Mouse (Mus musculus) MEL (cell line): Measurements from ENCODE around the gene Vwa3b. TPM values are rescaled to one million over a fixed set of nuclear protein-coding genes. Genes with fewer than 3 reads are reported as not detected.

ENCODE experiments used
- DNase-seq: peaks from one replicate; pipeline ENCODE4 v3.0.0; 2011; ENCODE audit warnings: low read depth, low spot score
- H3K27ac ChIP-seq: 2 replicates; pipeline ENCODE4 v1.5.1; 2012; ENCODE audit warnings: low read depth, mild to moderate bottlenecking, control low read depth, low read length, moderate library complexity; ENCODE audit not compliant: control insufficient read depth
- H3K27me3 ChIP-seq, 2 experiments: fragments of 150-350 bp in 1 of 2; sonication (generic) in 1 of 2; 2 replicates each; pipeline ENCODE4 v1.6.1; 2012; ENCODE audit warnings: low read length in 2 of 2, mild to moderate bottlenecking in 2 of 2, improper control_type of control experiment in 1 of 2, moderate library complexity in 1 of 2; ENCODE audit not compliant: insufficient read depth in 2 of 2, control insufficient read depth in 1 of 2
- H3K36me3 ChIP-seq, 2 experiments: 2 replicates each; pipeline ENCODE4 v1.6.1; 2012 to 2014; ENCODE audit warnings: low read length in 2 of 2, improper control_type of control experiment in 1 of 2, inconsistent platforms in 1 of 2, mild to moderate bottlenecking in 1 of 2; ENCODE audit not compliant: insufficient read depth in 2 of 2, control insufficient read depth in 1 of 2
- H3K4me1 ChIP-seq, 2 experiments: fragments of 150-350 bp in 1 of 2; sonication (generic) in 1 of 2; 2 replicates each; pipeline ENCODE4 v1.6.1; 2012; ENCODE audit warnings: low read length in 2 of 2, improper control_type of control experiment in 1 of 2, mild to moderate bottlenecking in 1 of 2; ENCODE audit not compliant: insufficient read depth in 2 of 2, control insufficient read depth in 1 of 2
- H3K4me3 ChIP-seq, 2 experiments: fragments of 150-350 bp in 1 of 2; sonication (generic) in 1 of 2; 2 replicates each; pipeline ENCODE4 v1.5.1; 2012; ENCODE audit warnings: low read depth in 2 of 2, low read length in 2 of 2, mild to moderate bottlenecking in 2 of 2, moderate library complexity in 2 of 2, control low read depth in 1 of 2, improper control_type of control experiment in 1 of 2; ENCODE audit not compliant: control insufficient read depth in 1 of 2, insufficient read depth in 1 of 2
- H3K79me2 ChIP-seq: 2 replicates; pipeline ENCODE4 v1.6.1; 2012; ENCODE audit warnings: mild to moderate bottlenecking, low read length, moderate library complexity; ENCODE audit not compliant: control insufficient read depth, poor library complexity, insufficient read depth
- H3K9ac ChIP-seq: 2 replicates; pipeline ENCODE4 v1.6.1; 2012; ENCODE audit warnings: low read depth, mild to moderate bottlenecking, control low read depth, low read length, moderate library complexity; ENCODE audit not compliant: control insufficient read depth, poor library complexity, severe bottlenecking
- H3K9me3 ChIP-seq: fragments of 150-350 bp; sonication (generic); replicated peaks from 2 replicates; pipeline ENCODE4 v1.6.1; 2012; ENCODE audit warnings: mild to moderate bottlenecking, low read length, improper control_type of control experiment, moderate library complexity; ENCODE audit not compliant: insufficient read depth
- CHD1 ChIP-seq: IDR thresholded peaks from 2 replicates; pipeline ENCODE4 v1.6.1; 2012; ENCODE audit warnings: low read depth, mild to moderate bottlenecking, inconsistent platforms, low read length, improper control_type of control experiment
- CTCF ChIP-seq, 3 experiments: IDR thresholded peaks in 2 of 3; conservative IDR thresholded peaks in 1 of 3; 2 replicates each; pipeline ENCODE4 v1.5.1; 2011 to 2012; ENCODE audit warnings: low read length in 3 of 3, low read depth in 2 of 3, mild to moderate bottlenecking in 2 of 3, improper control_type of control experiment in 1 of 3, inconsistent platforms in 1 of 3, mixed read lengths in 1 of 3, moderate library complexity in 1 of 3; ENCODE audit not compliant: control insufficient read depth in 1 of 3, insufficient read depth in 1 of 3, poor library complexity in 1 of 3, severe bottlenecking in 1 of 3
- EP300 ChIP-seq, 2 experiments: IDR thresholded peaks; 2 replicates each; pipeline ENCODE4 v1.6.1; 2011; ENCODE audit warnings: improper control_type of control experiment in 2 of 2, low read length in 2 of 2, low read depth in 1 of 2, mild to moderate bottlenecking in 1 of 2
- GATA1 ChIP-seq: IDR thresholded peaks from 2 replicates; pipeline ENCODE4 v1.6.1; 2011; ENCODE audit warnings: low read depth, low read length, improper control_type of control experiment
- HCFC1 ChIP-seq: IDR thresholded peaks from 2 replicates; pipeline ENCODE4 v1.6.1; 2012; ENCODE audit warnings: low read depth, mild to moderate bottlenecking, inconsistent platforms, low read length, improper control_type of control experiment, moderate library complexity
- JUND ChIP-seq: IDR thresholded peaks from 2 replicates; pipeline ENCODE4 v1.6.1; 2011; ENCODE audit warnings: low read depth, mild to moderate bottlenecking, improper control_type of control experiment, low read length
- KAT2A ChIP-seq: conservative IDR thresholded peaks from 2 replicates; pipeline ENCODE4 v1.6.1; 2012; ENCODE audit warnings: low read depth, low read length, improper control_type of control experiment, inconsistent platforms
- MAX ChIP-seq: IDR thresholded peaks from 2 replicates; pipeline ENCODE4 v1.6.1; 2011; ENCODE audit warnings: low read length, improper control_type of control experiment
- MAZ ChIP-seq: IDR thresholded peaks from 2 replicates; pipeline ENCODE4 v1.6.1; 2012; ENCODE audit warnings: low read depth, mild to moderate bottlenecking, inconsistent platforms, low read length, improper control_type of control experiment
- MXI1 ChIP-seq: IDR thresholded peaks from 2 replicates; pipeline ENCODE4 v1.6.1; 2011; ENCODE audit warnings: mild to moderate bottlenecking, low read depth, low read length, improper control_type of control experiment
- POLR2A ChIP-seq, 2 experiments: IDR thresholded peaks; 2 replicates each; pipeline ENCODE4 v1.6.1; 2011 to 2012; ENCODE audit warnings: low read length in 2 of 2, mild to moderate bottlenecking in 2 of 2, control low read depth in 1 of 2, improper control_type of control experiment in 1 of 2, low read depth in 1 of 2, moderate library complexity in 1 of 2; ENCODE audit not compliant: control insufficient read depth in 1 of 2, insufficient read depth in 1 of 2, poor library complexity in 1 of 2
- POLR2AphosphoS2 ChIP-seq: IDR thresholded peaks from 2 replicates; pipeline ENCODE4 v1.6.1; 2011; ENCODE audit warnings: low read length, improper control_type of control experiment
- RAD21 ChIP-seq: IDR thresholded peaks from 2 replicates; pipeline ENCODE4 v1.6.1; 2011; ENCODE audit warnings: mild to moderate bottlenecking, low read depth, low read length, improper control_type of control experiment
- RCOR1 ChIP-seq: IDR thresholded peaks from 2 replicates; pipeline ENCODE4 v1.6.1; 2012; ENCODE audit warnings: low read depth, mild to moderate bottlenecking, inconsistent platforms, low read length, improper control_type of control experiment
- SMC3 ChIP-seq: IDR thresholded peaks from 2 replicates; pipeline ENCODE4 v1.6.1; 2011; ENCODE audit warnings: low read depth, low read length, improper control_type of control experiment
- TBP ChIP-seq: IDR thresholded peaks from 2 replicates; pipeline ENCODE4 v1.8.0; 2011; ENCODE audit warnings: low read depth, low read length, improper control_type of control experiment
- TCF12 ChIP-seq: IDR thresholded peaks from 2 replicates; pipeline ENCODE4 v1.6.1; 2014; ENCODE audit warnings: low read depth, mild to moderate bottlenecking, inconsistent platforms, low read length, improper control_type of control experiment, moderate library complexity
- USF1 ChIP-seq: IDR thresholded peaks from 2 replicates; pipeline ENCODE4 v1.6.1; 2014; ENCODE audit warnings: low read depth, mild to moderate bottlenecking, inconsistent platforms, low read length, improper control_type of control experiment, moderate library complexity
- ZC3H11A ChIP-seq: IDR thresholded peaks from 2 replicates; pipeline ENCODE4 v1.6.1; 2012; ENCODE audit warnings: low read depth, mild to moderate bottlenecking, inconsistent platforms, low read length, improper control_type of control experiment
- ZKSCAN1 ChIP-seq: IDR thresholded peaks from 2 replicates; pipeline ENCODE4 v1.6.1; 2012; ENCODE audit warnings: low read depth, mild to moderate bottlenecking, inconsistent platforms, low read length, improper control_type of control experiment, moderate library complexity
- ZMIZ1 ChIP-seq: IDR thresholded peaks from 2 replicates; pipeline ENCODE4 v1.6.1; 2012; ENCODE audit warnings: low read depth, mild to moderate bottlenecking, inconsistent platforms, low read length, improper control_type of control experiment, moderate library complexity
- ZNF384 ChIP-seq: IDR thresholded peaks from 2 replicates; pipeline ENCODE4 v1.6.1; 2012; ENCODE audit warnings: low read depth, mild to moderate bottlenecking, inconsistent platforms, low read length, improper control_type of control experiment
- polyA plus RNA-seq, 2 experiments: library from polyadenylated mRNA; stranded (reverse) in 1 of 2; unstranded in 1 of 2; fragments of >175 nt in 1 of 2; fragments of >200 nt in 1 of 2; gene quantifications; 2 replicates each; pipeline versions ENCODE4 v1.2.1 to v1.2.4; 2012; ENCODE audit warnings: low replicate concordance in 2 of 2, low read depth in 1 of 2; ENCODE audit not compliant: insufficient read length in 2 of 2, insufficient read depth in 1 of 2, missing spikeins in 1 of 2
- total RNA-seq: library from RNA; depleted of rRNA; stranded (reverse); fragments of 300-350 nt; gene quantifications from 2 replicates; pipeline ENCODE4 v1.2.3, GENCODE M21; 2012

Vwa3b gene
- total and polyA plus RNA-seq, 3 experiments, result not detected

GRCm38 (mm10) chr1:37098094-37098555 is 71.7 kb downstream of the Vwa3b start:
- Histone ChIP-seq H3K36me3 (no peaks in the 10 kb centered on the region), H3K27ac (no peak overlapping the region), H3K4me3 (no peak overlapping the region), H3K27me3 (no peaks in the 10 kb centered on the region; a peak in 1 of 4 replicates)
- TF ChIP-seq ZNF384 (no peak), POLR2AphosphoS2 (no peak), ZMIZ1 (no peak), JUND (no peak), CHD1 (no peak)
- TF ChIP-seq, all 39 proteins: peak for 0
- no peak for DNase-seq
- no peaks in the 10 kb centered on the region for H3K9me3 ChIP-seq
- H3K79me2 ChIP-seq, result no peaks in the 10 kb centered on the region
- H3K4me1 ChIP-seq, result no peaks in the 10 kb centered on the region
- H3K9ac ChIP-seq, result no peak overlapping the region

GRCm38 (mm10) chr1:37100361-37100760 is 74.0 kb downstream of the Vwa3b start:
- no peak for DNase-seq
- Histone ChIP-seq H3K27ac (no peak overlapping the region), H3K4me3 (no peak overlapping the region), H3K79me2 (no peaks in the 10 kb centered on the region), H3K36me3 (no peaks in the 10 kb centered on the region), H3K27me3 (no peaks in the 10 kb centered on the region; a peak in 1 of 4 replicates), H3K9me3 (no peaks in the 10 kb centered on the region), H3K4me1 (no peaks in the 10 kb centered on the region), H3K9ac (no peak overlapping the region)
- TF ChIP-seq SMC3 (no peak), MXI1 (no peak), USF1 (no peak), RCOR1 (no peak), EP300 (IDR thresholded peaks at IDR 0.05; ENCODE audit: low read depth in 1 of 2, low read length in 2 of 2) (no peak), MAX (no peak), CTCF (IDR thresholded peaks at IDR 0.05 in 2 of 3, conservative IDR thresholded peaks at IDR 0.05 in 1 of 3; ENCODE audit: control insufficient read depth in 1 of 3, insufficient read depth in 1 of 3, low read depth in 2 of 3, low read length in 3 of 3, poor library complexity in 1 of 3, severe bottlenecking in 1 of 3) (no peak), ZNF384 (no peak), KAT2A (no peak), HCFC1 (no peak), ZC3H11A (no peak), TBP (no peak), ZMIZ1 (no peak), GATA1 (no peak)

DNA sequence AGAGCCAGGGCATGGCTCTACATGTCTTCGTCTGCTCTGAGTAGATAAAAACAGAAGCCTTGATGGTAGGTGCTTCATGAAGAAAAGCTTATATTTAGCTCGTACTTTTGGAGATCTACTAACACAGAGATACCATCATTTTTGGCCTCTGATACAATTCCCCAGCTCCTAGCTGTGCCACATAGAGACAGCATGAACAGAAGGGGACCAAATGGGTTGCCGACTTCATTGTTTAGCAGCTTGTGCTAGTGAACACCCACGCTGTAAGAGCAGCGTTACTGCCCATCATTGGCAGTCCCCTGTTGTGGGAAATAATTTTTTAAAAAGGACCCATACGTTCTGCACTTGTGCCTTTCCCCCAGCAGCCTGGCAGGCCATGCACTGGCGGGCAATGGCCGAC is 74.6 kb downstream of the Vwa3b start:
- H3K4me3 ChIP-seq, result no peak overlapping the region
- H3K27me3 ChIP-seq, result no peaks in the 10 kb centered on the region; a peak in 1 of 4 replicates
- no peak overlapping the region for H3K27ac ChIP-seq
- no peaks in the 10 kb centered on the region for H3K4me1 ChIP-seq
- no peaks in the 10 kb centered on the region for H3K36me3 ChIP-seq
- no peak for TF ChIP-seq MAZ
- no peak for TF ChIP-seq TCF12
- no peak for TF ChIP-seq MAX
- TF ChIP-seq TBP, result no peak
- no peak for TF ChIP-seq ZNF384
- TF ChIP-seq HCFC1, result no peak
- no peak for TF ChIP-seq SMC3
- TF ChIP-seq KAT2A, result no peak
- no peak for TF ChIP-seq RAD21
- no peak for TF ChIP-seq ZKSCAN1
- TF ChIP-seq POLR2A (IDR thresholded peaks at IDR 0.05; ENCODE audit: control insufficient read depth in 1 of 2, insufficient read depth in 1 of 2, low read depth in 1 of 2, low read length in 2 of 2, poor library complexity in 1 of 2), result no peak
- H3K9me3 ChIP-seq, result no peaks in the 10 kb centered on the region
- DNase-seq, result no peak
- H3K79me2 ChIP-seq, result no peaks in the 10 kb centered on the region
- H3K9ac ChIP-seq, result no peak overlapping the region
